Mouse (Mus musculus) frontal cortex, postnatal 36 days (tissue): ENCODE data around the gene Gm10428.
"Not testable (repeated sequence)": the region's sequence is repeated elsewhere in the genome, so short reads cannot be mapped to it uniquely, and the experiment has no call there.

Source experiments
- DNase-seq, 2 experiments: peaks; one replicate each; pipeline ENCODE4 v3.0.0; 2022; ENCODE audit warnings: low spot score in 2 of 2

Gm10428 gene

GRCm38 (mm10) chr11:62752780-62753179 lies at the start of gene Gm10428:
Gm10428 (plus strand) TSS chr11:62753100.
- no peak for DNase-seq

- DNase-seq, result no peak
Measured at GRCm38 (mm10) chr11:62706141-62706540, 46.8 kb upstream of the Gm10428 start.

- DNase-seq, result no peak
Measured at GRCm38 (mm10) chr11:62708252-62708651, 44.6 kb upstream of the Gm10428 start.

DNA sequence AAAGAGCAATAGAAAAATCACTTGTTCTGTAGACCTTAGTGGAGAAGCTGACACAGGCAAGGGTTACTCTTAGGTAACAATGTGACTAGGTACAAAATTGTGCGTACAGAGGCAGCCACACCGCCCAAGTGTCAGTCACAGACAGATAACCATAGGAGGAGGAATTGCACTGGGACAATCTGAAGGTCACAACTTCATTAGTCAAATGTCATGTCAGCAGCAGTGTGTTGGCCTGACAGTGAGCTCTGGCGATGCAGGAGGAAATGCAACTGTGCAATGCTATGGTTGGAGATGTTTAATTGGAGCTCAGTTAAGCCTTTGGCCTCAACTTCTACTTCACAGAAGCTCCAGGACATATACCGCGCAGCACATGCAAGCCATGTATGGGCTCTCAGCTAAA lies 42.2 kb upstream of the Gm10428 start:
- DNase-seq, result no peak

DNA sequence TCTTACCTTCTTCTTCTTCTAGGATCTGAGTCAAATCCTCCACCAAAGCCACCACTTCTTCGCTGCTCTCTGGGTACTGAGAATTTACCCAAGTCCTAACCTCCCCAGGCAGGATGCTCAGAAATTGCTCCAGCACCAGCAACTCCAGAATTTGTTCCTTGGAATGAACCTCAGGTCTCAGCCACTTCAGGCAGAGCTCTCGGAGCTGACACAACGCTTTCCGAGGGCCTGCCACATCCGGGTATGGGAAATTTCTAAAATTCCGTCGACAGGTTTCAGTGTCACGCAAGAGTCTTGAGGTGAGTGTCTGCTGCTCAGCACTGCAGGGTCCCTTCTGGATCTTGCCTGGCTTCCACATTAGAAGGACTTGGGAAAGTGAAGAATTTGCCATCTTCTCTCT lies 24.6 kb upstream of the Gm10428 start:
- no peak for DNase-seq

DNA sequence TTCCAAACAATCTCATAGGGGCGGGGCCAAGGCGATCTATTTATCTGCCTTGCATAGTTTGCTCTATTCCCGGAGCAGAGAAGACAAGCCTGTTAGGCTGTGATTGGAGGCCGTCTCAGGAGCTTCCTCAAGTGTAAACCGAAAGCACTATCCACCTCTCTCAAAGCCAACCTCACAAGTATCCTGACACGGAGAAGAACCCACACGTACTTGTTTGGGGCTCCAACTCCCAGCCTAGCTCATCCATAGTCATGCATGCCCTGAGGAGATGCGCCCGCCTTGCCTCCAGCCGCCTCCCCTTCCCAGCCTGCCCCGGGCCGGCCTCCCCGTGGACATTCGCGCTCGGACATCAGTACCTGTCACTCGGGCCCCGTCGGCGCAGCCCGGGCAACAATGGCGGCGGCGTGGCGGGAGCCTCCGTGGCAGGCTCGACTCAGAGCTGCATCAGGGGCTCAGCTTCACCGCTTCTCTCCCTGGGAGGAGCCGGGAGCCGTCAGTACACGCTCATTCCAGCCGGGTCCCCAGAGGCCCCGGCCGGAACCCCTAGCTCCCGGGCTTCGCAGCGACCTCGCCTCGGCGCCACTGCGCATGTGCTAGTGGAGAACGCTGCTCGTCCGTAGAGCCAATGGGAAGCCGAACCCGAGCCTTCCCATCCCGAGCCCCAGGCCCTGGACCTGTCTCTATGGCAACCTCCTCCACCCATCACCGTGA lies 21.4 kb upstream of the Gm10428 start, which contains the start of gene Zfp287:
Gene Zfp287 (minus strand): TSS at position 595 of the 711 bp plus-strand sequence.
- DNase-seq, result peak; percentile 90 to 92

GRCm38 (mm10) chr11:62732022-62732387 lies 20.9 kb upstream of the Gm10428 start:
- no peak for DNase-seq

- DNase-seq, result no peak
Measured at GRCm38 (mm10) chr11:62732665-62733064, 20.2 kb upstream of the Gm10428 start.

- DNase-seq, result no peak
Measured at GRCm38 (mm10) chr11:62741186-62741585, 11.7 kb upstream of the Gm10428 start.

- DNase-seq, result no peak
Measured at GRCm38 (mm10) chr11:62742261-62742957, 10.5 kb upstream of the Gm10428 start.

DNA sequence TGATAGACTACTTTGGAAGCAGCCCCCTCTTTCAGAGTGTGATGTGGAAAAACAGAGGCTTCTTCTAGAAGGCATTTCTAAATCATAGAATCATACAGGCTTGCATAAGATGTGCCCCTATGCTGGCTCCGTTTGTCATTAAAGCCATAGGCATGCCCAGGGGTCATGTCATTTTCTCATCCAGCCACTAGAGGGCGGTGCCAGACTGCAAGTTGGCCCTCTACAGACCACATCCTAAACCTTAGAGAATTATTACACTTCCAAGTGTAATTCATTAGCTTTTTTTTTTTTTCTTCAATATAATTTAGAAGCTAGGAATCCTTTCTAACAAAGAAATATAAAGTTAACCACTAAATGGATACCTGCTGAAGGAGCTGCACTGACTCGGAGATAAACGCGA lies 8.8 kb upstream of the Gm10428 start:
- peak; percentile 50 to 78 for DNase-seq

DNA sequence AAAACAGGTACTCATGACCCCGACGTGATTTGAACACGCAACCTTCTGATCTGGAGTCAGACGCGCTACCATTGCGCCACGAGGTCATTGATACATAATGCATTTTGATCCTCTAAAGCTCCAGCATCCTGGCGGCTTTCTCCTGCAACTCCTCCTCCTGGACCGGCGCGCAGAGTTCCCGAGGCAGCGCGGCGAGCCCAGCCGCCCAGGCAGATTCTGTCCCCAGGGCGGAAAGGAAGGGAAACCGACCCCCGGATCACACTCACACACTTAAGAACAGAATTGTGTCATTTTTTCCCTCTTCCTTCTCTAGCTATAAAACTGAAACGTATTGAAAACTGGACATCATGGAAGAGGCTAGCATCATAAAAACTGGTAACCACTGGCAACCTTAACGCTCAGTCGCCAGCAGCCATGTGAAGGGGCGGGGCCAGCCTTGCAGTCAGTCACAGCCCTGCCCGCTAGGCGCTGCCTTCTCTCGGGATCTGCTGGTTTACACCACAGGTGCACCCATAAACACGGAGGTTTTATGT lies 6.8 kb upstream of the Gm10428 start:
- DNase-seq, result peak; percentile 79 to 84

- DNase-seq, result no peak
Measured at GRCm38 (mm10) chr11:62747227-62747626, 5.7 kb upstream of the Gm10428 start.

DNA sequence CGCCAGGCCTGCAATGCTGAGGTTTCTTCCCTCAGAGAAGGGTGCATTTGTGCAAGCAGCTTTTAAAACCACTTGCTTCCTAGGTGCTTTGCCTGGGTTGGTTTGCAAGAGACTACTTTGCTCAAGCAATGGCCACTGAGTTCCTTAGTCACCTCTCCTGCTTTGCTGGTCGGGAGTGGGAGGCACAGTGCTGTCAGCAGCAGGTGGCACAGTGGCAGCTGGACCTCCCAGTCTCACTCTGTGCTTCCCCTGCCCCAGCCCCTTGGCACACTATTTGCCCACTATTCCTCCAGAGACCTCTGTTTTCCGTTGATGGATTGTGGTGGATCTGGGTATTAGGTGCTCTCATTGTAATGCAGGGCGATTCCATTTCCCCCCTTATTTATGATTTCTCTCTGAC lies 4.8 kb upstream of the Gm10428 start:
- DNase-seq, result no peak

GRCm38 (mm10) chr11:62749445-62749844 lies 3.5 kb upstream of the Gm10428 start:
- not testable (repeated sequence) for DNase-seq

DNA sequence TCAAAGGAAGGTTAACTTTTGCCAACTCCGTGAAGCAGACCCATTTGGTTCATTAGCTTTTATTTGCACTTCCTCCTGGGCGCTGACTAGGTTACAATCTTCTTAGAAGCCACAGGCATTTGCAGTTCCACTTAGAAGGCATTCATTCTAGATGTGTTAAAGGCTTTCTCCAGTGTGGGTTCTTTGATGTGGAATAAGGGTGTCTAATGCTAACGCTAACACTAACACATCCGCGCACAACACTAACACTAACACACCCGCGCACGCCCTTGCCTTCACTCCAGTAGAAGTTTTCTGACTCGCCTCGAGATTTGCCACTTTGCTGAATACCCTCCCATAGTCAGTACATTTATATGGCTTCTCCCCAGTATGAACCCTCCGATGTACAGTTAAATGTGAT lies 709 bp upstream of the Gm10428 start:
- DNase-seq, result no peak

DNA sequence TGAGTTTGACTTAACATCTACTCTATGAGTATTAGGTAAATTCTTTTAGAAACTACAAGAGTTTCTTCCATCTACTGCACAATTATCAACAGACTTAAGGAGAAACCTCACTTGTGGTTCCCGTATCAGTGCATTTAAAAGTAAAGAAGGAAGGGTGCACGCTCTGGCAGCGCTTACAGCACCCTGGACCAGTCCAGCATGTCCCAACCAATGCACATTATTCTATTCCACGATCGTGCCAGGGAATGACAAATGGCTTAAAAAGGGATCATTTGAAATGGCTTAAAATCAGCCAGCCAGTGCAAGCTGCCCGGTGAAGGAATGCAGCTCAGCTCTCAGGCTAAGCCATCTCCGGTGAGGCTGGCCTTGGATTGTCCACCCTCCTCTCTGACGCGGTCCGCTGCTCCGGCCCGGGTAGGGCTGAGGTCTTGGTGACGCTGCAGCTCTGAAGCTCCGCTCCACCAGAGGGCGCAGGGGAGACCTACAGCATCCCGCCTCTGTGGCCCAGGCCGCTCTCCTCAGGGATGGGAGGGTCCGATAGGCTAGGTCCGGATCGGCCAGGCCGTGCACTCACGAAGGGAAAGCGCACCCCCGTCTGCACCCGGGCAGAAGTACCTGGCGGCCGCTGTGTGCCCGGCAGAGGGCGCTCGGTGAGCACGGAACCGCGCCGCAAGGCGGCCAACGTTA lies 3.7 kb downstream of the Gm10428 start:
- DNase-seq, result peak; percentile 86 to 91

GRCm38 (mm10) chr11:62757143-62757507 lies 4.2 kb downstream of the Gm10428 start:
- no peak for DNase-seq

DNA sequence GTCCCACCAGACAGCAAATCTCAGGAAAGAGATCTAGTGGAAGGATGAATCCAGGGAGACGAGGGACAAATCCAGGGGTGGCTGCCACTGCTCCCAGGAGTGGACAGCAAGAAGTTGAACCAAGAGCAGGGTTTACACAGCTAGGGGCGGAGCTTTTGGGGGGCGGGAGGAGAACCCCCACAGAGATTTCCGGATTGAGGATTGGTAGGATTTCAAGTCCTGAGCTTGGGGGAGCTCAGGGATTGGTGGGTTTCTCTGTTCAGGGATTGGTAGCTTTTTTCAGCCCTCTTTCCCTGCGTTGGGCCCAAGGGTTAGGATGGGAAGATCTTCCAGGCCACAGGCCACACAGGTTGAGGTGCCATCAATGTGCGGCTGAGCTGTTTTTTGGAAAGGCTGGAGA lies 5.0 kb downstream of the Gm10428 start:
- DNase-seq, result no peak

GRCm38 (mm10) chr11:62758491-62758890 lies 5.6 kb downstream of the Gm10428 start:
- no peak for DNase-seq

DNA sequence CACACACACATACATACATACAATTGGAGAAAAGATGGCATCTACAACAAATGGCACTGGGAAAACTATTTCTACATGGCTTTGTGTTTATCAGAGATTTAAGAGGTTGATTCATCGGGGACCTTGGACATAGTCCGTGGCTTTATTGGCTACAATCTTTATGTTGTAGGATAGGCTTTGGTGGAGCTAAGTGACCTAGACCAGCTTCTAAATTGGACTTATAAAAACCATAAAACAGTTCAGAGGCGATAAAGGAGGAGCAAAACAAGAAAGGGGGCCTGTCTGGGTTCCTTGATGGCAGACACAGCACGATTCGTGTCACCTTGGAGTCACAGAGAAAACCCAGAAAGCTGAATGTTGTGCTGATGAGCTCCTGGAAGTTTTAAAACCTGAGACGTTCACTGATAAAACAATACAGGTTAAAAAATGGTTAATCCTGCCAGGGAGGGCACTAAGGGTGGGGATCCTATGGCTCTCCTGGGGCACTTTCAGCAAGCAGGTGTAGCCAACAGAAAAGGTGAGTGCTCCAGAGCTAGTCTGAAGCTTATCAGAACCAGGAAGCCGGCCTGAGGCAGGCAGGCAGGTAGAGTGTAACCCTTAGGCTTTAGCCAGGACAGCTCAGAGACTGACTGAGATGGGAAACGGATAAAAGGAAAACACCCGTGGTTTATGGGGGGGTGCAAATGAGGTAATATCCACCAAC lies 8.0 kb downstream of the Gm10428 start:
- no peak for DNase-seq

DNA sequence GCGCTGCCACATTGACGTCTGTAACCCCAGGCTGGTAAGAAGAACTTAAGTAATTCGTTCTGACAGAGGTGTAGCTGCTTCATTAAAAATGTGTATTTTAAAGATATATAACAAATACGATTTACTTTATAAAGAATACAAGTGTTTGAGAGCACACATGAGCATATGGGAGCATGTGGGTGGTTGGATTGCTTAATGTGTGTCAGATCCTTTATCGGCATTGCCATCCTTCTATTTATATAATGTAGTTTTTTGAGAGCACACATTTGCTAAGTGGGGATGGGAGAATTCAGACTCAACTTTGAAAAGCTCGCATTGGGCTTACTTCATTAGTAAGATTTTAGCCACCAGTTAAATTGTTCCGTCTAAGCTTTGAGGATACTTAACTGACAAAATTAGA lies 23.6 kb downstream of the Gm10428 start:
- peak in 1 of 2 experiments; percentile 50 for DNase-seq
